Mouse (Mus musculus): ENCODE measurements at regions not wholly inside any gene's neighbourhood (a gene's known extent, or its start where the extent isn't known, plus 50 kb on each side); places are given as distances from the start of the nearest gene placed in this dataset.

GRCm38 (mm10) chr5:51928801-51929200, 261.5 kb downstream of the Dhx15 start:
- no peak for DNase-seq (ENCODE audit: low read depth in 1 of 2, low spot score in 2 of 2)

DNA sequence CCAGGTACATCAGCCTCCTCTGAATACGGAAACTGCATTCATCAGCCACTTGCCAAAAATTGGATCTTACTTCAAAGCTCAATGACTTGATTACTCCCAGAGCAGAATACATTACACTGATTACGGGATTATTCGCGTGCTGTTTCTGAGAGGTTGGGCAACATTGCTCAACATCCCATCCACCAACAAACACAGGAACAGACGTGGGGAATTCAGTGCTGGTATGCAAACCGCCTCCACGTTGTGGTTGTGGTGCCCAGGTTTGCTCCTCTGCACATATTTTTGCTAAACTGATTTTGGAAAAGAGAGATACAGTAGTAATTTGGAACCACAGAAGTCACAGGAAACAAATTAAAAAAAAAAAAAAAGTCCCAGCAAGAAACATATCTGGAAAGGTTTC, 266.9 kb downstream of the Dhx15 start:
- DNase-seq (ENCODE audit: low read depth in 1 of 2, low spot score in 2 of 2): no peak

GRCm38 (mm10) chr5:51922973-51923372, 267.3 kb downstream of the Dhx15 start:
- DNase-seq (ENCODE audit: low read depth in 1 of 2, low spot score in 2 of 2): no peak

DNA sequence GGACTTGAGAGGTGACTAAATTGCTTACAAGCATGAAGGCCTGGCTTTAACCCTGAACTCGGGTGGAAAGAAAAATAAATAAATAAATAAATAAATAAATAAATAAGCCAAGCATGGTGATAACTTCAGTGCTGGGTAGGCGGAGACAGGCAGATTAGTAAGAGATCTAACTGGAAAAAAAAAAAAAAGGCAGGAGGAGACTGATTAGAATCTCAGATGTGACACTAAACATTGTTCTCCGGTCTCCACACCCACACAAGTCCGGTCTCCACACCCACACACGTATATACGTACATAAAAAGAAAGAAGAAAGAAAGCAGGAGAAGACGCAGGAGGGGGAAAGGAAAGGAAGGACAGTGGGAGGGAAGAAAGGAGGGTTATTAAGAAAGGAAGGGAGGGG, 267.8 kb downstream of the Dhx15 start:
- no peak for DNase-seq (ENCODE audit: low read depth in 1 of 2, low spot score in 2 of 2)

- no peak for DNase-seq (ENCODE audit: low read depth in 1 of 2, low spot score in 2 of 2)
Measured at GRCm38 (mm10) chr5:51917812-51918448, 272.4 kb downstream of the Dhx15 start.

- no peak for DNase-seq (ENCODE audit: low read depth in 1 of 2, low spot score in 2 of 2)
Measured at GRCm38 (mm10) chr5:51914731-51915130, 275.6 kb downstream of the Dhx15 start.

GRCm38 (mm10) chr5:51908861-51909260, 281.5 kb downstream of the Dhx15 start:
- no peak for DNase-seq (ENCODE audit: low read depth in 1 of 2, low spot score in 2 of 2)

DNA sequence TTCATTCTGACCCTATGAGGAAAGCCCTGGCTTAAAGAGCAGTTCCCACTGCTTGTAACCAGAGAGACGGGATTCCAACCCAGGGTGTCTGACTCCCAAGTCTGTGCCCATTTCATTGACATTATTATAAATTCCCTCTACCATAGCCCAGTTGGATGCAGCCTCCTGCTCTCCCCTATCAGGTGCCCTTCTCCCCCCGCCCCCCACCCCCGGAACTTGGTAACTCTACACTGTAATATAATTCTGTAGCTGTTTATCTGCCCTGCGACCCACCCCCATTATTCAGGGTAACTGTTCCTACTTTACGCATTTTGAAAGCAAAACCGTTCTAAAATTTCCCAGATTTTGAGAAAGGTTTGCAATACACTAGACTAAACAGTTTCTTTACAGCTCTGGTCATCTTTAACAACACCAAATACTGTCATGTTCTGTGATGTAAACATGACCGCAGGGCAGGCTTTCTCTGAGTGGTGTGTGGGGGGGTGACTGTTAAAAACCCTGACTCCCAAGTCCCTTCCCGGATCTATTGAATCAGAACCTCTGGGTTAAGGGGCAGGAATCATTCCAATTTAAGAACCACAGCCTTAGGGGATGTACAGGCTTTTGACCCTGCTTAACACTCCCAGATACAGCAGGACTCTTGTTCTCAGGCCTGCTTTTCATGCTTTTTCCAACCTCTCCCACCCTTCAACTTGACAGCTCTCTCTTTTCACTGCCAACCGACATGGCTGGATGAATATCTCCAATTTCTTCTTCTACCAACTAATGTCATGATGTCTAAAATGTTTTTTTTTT, 283.8 kb downstream of the Dhx15 start:
- DNase-seq (ENCODE audit: low read depth in 1 of 2, low spot score in 2 of 2): no peak

- DNase-seq (ENCODE audit: low read depth in 1 of 2, low spot score in 2 of 2): no peak
Measured at GRCm38 (mm10) chr5:51894159-51894558, 296.2 kb downstream of the Dhx15 start.

DNA sequence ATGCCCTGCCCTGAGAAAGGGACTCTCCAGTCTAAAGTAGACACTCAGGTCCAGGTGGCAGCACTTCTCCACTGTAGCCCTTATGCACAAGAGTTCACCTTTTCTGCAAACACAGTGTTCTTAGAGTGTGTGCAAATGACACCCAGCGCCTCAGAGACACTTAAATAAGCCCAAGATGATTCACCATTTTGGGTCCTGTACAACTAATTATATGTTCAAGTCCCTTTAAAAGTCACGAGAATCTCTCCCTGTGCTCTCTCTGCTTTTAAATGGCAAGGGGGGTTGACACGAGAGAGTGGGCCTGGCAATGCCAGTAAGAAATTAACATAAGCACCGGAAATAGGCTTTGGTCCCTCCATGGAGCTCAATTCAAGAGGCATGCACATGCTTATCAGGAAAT, 299.0 kb downstream of the Dhx15 start:
- no peak for DNase-seq (ENCODE audit: low read depth in 1 of 2, low spot score in 2 of 2)

GRCm38 (mm10) chr5:51888404-51888803, 301.9 kb downstream of the Dhx15 start:
- DNase-seq (ENCODE audit: low read depth in 1 of 2, low spot score in 2 of 2): no peak

DNA sequence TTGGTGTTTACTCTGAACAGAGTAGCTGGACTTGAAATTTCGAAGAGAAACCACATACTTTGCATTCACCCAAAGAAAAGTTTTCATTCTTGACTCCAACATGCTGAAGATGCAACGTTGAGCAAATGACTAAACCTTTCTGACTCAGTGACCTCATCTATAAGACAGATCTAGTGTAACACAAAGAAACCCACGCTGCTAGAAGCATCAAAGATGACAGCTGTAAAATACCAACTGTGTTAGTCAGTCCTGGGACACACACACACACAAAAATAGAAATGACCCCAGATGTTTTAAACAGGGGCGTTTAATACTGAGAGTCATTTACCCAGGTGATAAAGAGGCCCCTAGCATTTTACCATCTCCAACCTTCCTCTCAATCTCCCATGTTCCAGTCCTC, 307.7 kb downstream of the Dhx15 start:
- no peak for DNase-seq (ENCODE audit: low read depth in 1 of 2, low spot score in 2 of 2)

GRCm38 (mm10) chr5:51882173-51882572, 308.1 kb downstream of the Dhx15 start:
- no peak for DNase-seq (ENCODE audit: low read depth in 1 of 2, low spot score in 2 of 2)

DNA sequence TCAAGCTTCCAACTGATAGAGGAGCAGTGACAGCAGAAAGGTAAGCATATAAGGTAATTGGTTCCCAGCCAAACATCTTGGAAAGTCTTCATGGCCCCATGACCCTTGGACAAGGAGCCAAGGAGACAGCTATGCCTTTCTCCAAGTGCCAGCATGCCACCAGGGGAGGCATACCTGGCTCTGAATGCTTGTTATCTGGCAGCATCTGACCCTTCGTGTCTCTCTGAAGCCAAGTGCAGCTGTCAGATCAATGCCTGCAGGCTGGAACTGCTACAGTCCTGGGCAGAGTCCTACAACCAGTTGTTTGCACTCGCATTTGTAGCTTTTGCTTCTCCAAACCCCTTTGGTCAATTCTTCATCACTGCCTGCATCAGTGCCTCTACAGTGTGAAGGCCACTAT, 309.3 kb upstream of the Ppargc1a start:
- DNase-seq (ENCODE audit: low read depth in 1 of 2, low spot score in 2 of 2): no peak

DNA sequence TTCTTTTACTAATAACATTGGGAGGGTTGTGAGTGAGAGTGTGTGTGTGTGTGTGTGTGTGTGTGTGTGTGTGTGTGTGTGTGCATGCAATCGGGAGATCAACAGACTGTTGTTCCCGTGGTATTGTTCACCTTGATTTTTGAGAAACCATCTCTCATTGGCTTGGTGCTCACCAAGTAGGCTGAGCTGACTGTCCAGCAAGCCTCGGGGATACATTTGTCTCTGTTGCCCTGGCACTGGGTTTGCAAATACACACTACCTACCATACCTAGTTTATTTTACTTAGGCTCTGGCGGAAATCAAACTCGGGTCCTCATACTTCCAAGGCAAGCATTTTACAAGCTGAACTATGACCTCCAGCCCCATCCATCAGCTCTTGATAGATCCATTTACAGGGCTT, 306.0 kb upstream of the Ppargc1a start:
- DNase-seq (ENCODE audit: low read depth in 1 of 2, low spot score in 2 of 2): no peak

DNA sequence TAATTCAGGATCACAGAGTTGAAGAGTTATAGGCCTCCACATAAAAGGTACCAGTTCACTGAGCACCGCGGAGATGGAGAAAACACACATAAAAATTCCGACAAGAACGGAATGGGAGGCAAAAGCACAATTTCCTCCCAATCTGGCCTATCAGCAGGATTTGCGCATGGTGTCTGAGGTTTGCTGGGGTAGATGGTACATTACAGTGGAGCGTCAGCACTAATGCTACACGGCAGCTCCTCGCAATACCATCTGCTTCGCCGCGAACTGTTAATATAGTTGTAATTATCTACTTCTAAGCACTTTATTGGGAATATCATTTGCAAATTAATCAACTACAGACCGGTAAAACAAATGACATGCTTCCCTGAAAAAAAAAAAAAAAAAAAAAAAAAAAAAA, 304.2 kb upstream of the Ppargc1a start:
- no peak for DNase-seq (ENCODE audit: low read depth in 1 of 2, low spot score in 2 of 2)

DNA sequence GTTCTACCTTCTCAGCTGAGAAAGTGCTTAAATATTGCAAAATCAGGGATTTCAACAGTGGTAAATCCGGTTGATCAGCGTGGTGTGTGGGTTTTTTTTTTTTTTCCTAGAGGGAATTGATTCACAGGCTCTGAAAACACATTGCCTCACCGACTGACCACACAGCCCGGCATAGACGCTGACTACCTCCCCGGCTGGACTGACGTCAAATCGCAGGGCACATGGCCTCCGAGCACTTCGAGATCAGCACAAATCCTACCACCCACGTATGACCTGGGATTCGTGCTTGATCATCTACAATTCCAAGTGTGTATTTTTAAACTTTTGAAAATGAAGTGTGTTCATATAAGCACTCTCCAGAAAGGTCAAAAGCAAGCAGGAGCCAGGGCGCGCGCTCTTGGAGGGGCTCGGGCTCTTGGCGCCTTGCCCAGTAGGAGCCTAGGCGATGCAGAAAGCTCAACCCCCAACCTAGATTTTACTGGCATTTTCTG, 300.7 kb upstream of the Ppargc1a start:
- DNase-seq (ENCODE audit: low read depth in 1 of 2, low spot score in 2 of 2): no peak

DNA sequence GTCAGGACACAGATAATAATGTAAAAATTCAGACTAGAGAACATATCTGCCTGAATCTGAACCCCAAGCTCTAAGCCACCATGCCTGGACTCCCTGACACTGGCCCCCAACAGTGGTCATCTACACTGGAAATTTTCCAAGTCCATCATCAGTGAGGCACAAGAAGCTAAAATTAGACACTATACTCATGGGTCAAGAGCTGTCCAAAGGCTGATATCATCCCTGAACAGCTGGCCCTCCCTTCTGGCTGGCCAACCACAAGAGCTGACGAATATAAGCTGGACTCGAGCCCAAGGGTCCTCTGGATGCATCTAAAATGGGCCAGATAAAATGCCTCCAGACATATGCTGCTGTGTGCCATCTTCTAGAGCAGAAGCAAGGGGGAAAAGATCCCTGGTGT, 298.5 kb upstream of the Ppargc1a start:
- no peak for DNase-seq (ENCODE audit: low read depth in 1 of 2, low spot score in 2 of 2)

- DNase-seq (ENCODE audit: low read depth in 1 of 2, low spot score in 2 of 2): no peak
Measured at GRCm38 (mm10) chr5:51860496-51860895, 293.0 kb upstream of the Ppargc1a start.

- DNase-seq (ENCODE audit: low read depth in 1 of 2, low spot score in 2 of 2): no peak
Measured at GRCm38 (mm10) chr5:51853456-51854124, 286.1 kb upstream of the Ppargc1a start.

GRCm38 (mm10) chr5:51850091-51850490, 282.6 kb upstream of the Ppargc1a start:
- DNase-seq (ENCODE audit: low read depth in 1 of 2, low spot score in 2 of 2): no peak

GRCm38 (mm10) chr5:51849236-51849635, 281.7 kb upstream of the Ppargc1a start:
- DNase-seq (ENCODE audit: low read depth in 1 of 2, low spot score in 2 of 2): no peak

Measured in monocyte, adult 2 months (primary cell).